Mouse (Mus musculus): ENCODE measurements around the gene Gm14393. TPM values are rescaled to one million over a fixed set of nuclear protein-coding genes. Genes with fewer than 3 reads are reported as not detected.

The Gm14393 gene
- polyA plus RNA-seq (2017; shearing (Covaris generic)): not detected

DNA sequence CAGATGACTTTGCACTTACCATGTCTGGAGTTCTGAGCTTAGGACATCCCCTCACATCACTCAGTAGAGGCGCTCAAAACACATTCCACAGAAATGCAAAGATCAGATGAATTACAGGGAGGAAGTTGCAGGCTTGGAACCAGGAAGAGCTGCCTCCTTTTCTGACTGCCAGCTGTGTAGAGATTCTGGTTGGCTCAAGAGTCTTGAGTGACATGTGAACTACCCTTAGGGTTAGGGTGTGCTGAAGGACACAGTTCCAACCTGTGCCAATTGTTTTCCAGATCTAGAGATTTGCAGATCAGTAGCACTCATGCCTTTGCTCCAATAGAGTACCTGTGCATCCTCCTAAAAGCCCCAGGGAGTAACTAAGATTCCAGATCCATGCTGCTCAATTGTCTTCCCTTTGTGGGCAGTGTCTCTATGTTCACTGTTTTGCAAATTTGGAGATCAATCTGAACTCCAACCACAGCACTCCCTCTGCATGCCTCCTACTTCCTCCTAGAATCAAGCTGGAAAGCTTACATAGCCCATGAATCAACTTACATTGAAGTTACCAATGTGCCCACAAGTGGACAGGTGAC lies at the start of gene Gm14393:
Gene Gm14393, minus strand, starts transcription at position 101 of the 581 bp plus-strand sequence.

Other genes with a start within 250 kb of the Gm14393 start
- 0.22 TPM for gene Gm14444, start 57.5 kb downstream of the Gm14393 start, polyA plus RNA-seq (2017; shearing (Covaris generic))
- 7.7 TPM for gene Gm14399, start 74.2 kb upstream of the Gm14393 start, polyA plus RNA-seq (2017; shearing (Covaris generic))
- gene Gm14443, start 108.1 kb upstream of the Gm14393 start, polyA plus RNA-seq (2017; shearing (Covaris generic)): 0.13 TPM
- 3.4 TPM for gene Gm14391, start 139.1 kb upstream of the Gm14393 start, polyA plus RNA-seq (2017; shearing (Covaris generic))
- gene Gm14440, start 207.3 kb upstream of the Gm14393 start, polyA plus RNA-seq (2017; shearing (Covaris generic)): 3.6 TPM